Mouse (Mus musculus) heart, embryonic 12.5 days (tissue): ENCODE results near the gene Icam5. TPM values are rescaled to one million over a fixed set of nuclear protein-coding genes. Genes with fewer than 3 reads are reported as not detected.
A peak's percentile ranks its signal among the peaks of the same experiment; 100 is the strongest.

Source experiments
- ATAC-seq: fragments of 200-750 bp; cut with Nextera tagmentation; 2 replicates; pipeline ENCODE4 v1.8.0; 2017; ENCODE audit warnings: moderate TSS enrichment, moderate library complexity; ENCODE audit not compliant: insufficient number of reproducible peaks, low FRiP score
- H3K27ac ChIP-seq: fragments of 300-500 bp; sonication (generic); 2 replicates; pipeline ENCODE4 v1.5.1; 2016; ENCODE audit warnings: mild to moderate bottlenecking, moderate library complexity; ENCODE audit not compliant: poor library complexity, severe bottlenecking
- H3K27me3 ChIP-seq: fragments of 300-500 bp; sonication (generic); replicated peaks from 2 replicates; pipeline ENCODE4 v1.6.1; 2016; ENCODE audit warnings: mild to moderate bottlenecking, moderate library complexity
- H3K36me3 ChIP-seq: fragments of 300-500 bp; sonication (generic); 2 replicates; pipeline ENCODE4 v1.6.1; 2016; ENCODE audit warnings: mild to moderate bottlenecking, moderate library complexity
- H3K4me1 ChIP-seq: fragments of 300-500 bp; sonication (generic); replicated peaks from 2 replicates; pipeline ENCODE4 v1.6.1; 2016; ENCODE audit warnings: mild to moderate bottlenecking
- H3K4me2 ChIP-seq: fragments of 300-500 bp; sonication (generic); 2 replicates; pipeline ENCODE4 v1.6.1; 2016; ENCODE audit warnings: mild to moderate bottlenecking, moderate library complexity
- H3K4me3 ChIP-seq: fragments of 300-500 bp; sonication (generic); 2 replicates; pipeline ENCODE4 v1.5.1; 2016; ENCODE audit warnings: mild to moderate bottlenecking
- H3K9ac ChIP-seq: fragments of 300-500 bp; sonication (generic); 2 replicates; pipeline ENCODE4 v1.6.1; 2016; ENCODE audit warnings: mild to moderate bottlenecking, moderate library complexity
- H3K9me3 ChIP-seq: fragments of 300-500 bp; sonication (generic); replicated peaks from 2 replicates; pipeline ENCODE4 v1.6.1; 2016; ENCODE audit warnings: mild to moderate bottlenecking, moderate library complexity
- WGBS: fragments of 180-500 bp; shearing (Covaris S2); methylation state at CpG from one replicate; pipeline ENCODE4 v1.1.7; 2016; 5-methylcytosine and 5-hydroxymethylcytosine counted together
- polyA plus RNA-seq: library from polyadenylated mRNA; unstranded; fragments of >200 nt; fragmentation: Nextera tagmentation; extraction: Ambion mirVana; gene quantifications from 2 replicates; pipeline ENCODE4 v1.2.1, GENCODE M21; 2016

The Icam5 gene
- polyA plus RNA-seq, 1 experiment from 2014 or later = not detected

GRCm38 (mm10) chr9:21014691-21015570 is 16.9 kb upstream of the Icam5 start:
- ATAC-seq = peak; percentile 50
- H3K9me3 ChIP-seq = no peaks in the 10 kb centered on the region
- peak overlapping the region; percentile 50 for H3K4me3 ChIP-seq
- peak overlapping the region; percentile 78 for H3K4me2 ChIP-seq
- H3K9ac ChIP-seq = peak overlapping the region; percentile 57
- H3K4me1 ChIP-seq = peaks cover 23% of the 10 kb centered on the region
- WGBS = 3% methylated on average over 29 of the region's 29 CpGs
- peaks cover 52% of the 10 kb centered on the region for H3K27me3 ChIP-seq
- H3K36me3 ChIP-seq = no peaks in the 10 kb centered on the region
- H3K27ac ChIP-seq = peak overlapping the region; percentile 53

GRCm38 (mm10) chr9:21015571-21016130 is 16.2 kb upstream of the Icam5 start, which contains the start of gene Icam1:
Gene Icam1, plus strand, starts transcription at chr9:21015985.
- peak; percentile 52; the same call in 1 of the 2 replicates for ATAC-seq
- Histone ChIP-seq H3K27ac (peak within 1 kb of the TSS; percentile 53), H3K27me3 (peaks cover 58% of the 10 kb centered on the region), H3K4me3 (peak within 1 kb of the TSS; percentile 50), H3K9ac (peak within 1 kb of the TSS; percentile 57), H3K36me3 (no peaks in the 10 kb centered on the region), H3K9me3 (no peaks in the 10 kb centered on the region), H3K4me1 (peaks cover 23% of the 10 kb centered on the region), H3K4me2 (peak within 1 kb of the TSS; percentile 78)
- WGBS = 1% methylated on average over 30 of the region's 30 CpGs

- no peak overlapping the region for H3K27ac ChIP-seq
- peaks cover 23% of the 10 kb centered on the region for H3K4me1 ChIP-seq
- peak overlapping the region; percentile 78 for H3K4me2 ChIP-seq
- H3K9me3 ChIP-seq = no peaks in the 10 kb centered on the region
- H3K27me3 ChIP-seq = peaks cover 61% of the 10 kb centered on the region
- H3K9ac ChIP-seq = no peak overlapping the region; the same call in 1 of the 2 replicates
- no peaks in the 10 kb centered on the region for H3K36me3 ChIP-seq
- WGBS = 4% methylated on average over 17 of the region's 17 CpGs
- H3K4me3 ChIP-seq = peak overlapping the region; percentile 50
- ATAC-seq = no peak
These were observed 15.3 kb upstream of the Icam5 start for GRCm38 (mm10) chr9:21016331-21017176.

GRCm38 (mm10) chr9:21017177-21017575 is 14.7 kb upstream of the Icam5 start:
- Histone ChIP-seq H3K27me3 (peaks cover 61% of the 10 kb centered on the region), H3K27ac (no peak overlapping the region), H3K9ac (no peak overlapping the region), H3K4me1 (peaks cover 23% of the 10 kb centered on the region), H3K4me2 (peak overlapping the region; percentile 78), H3K36me3 (no peaks in the 10 kb centered on the region; the same call in 1 of the 2 replicates), H3K9me3 (no peaks in the 10 kb centered on the region), H3K4me3 (0 out of 2 replicates have a peak overlapping the region, but pooled peaks have one; percentile 10)
- no peak for ATAC-seq
- WGBS = 29% methylated on average over 4 of the region's 4 CpGs

GRCm38 (mm10) chr9:21018600-21018999 is 13.3 kb upstream of the Icam5 start:
- peaks cover 23% of the 10 kb centered on the region for H3K4me1 ChIP-seq
- H3K9me3 ChIP-seq = no peaks in the 10 kb centered on the region
- WGBS = 69% methylated on average over 2 of the region's 2 CpGs
- no peak overlapping the region for H3K27ac ChIP-seq
- no peak overlapping the region for H3K4me3 ChIP-seq
- H3K36me3 ChIP-seq = no peaks in the 10 kb centered on the region; the same call in 1 of the 2 replicates
- ATAC-seq = no peak
- H3K9ac ChIP-seq = no peak overlapping the region
- peaks cover 61% of the 10 kb centered on the region for H3K27me3 ChIP-seq
- no peak overlapping the region for H3K4me2 ChIP-seq

GRCm38 (mm10) chr9:21021363-21021762 is 10.5 kb upstream of the Icam5 start:
- H3K27ac ChIP-seq = no peak overlapping the region

GRCm38 (mm10) chr9:21022288-21022687 is 9.6 kb upstream of the Icam5 start:
- Histone ChIP-seq H3K27ac (no peak overlapping the region), H3K9me3 (no peaks in the 10 kb centered on the region), H3K36me3 (no peaks in the 10 kb centered on the region; the same call in 1 of the 2 replicates), H3K27me3 (peaks cover 45% of the 10 kb centered on the region), H3K9ac (no peak overlapping the region), H3K4me2 (no peak overlapping the region), H3K4me3 (no peak overlapping the region), H3K4me1 (0 out of 2 replicates have a peak, but pooled peaks cover 4% of the 10 kb centered on the region)
- ATAC-seq = no peak
- 56% methylated on average over 6 of the region's 6 CpGs for WGBS

More at GRCm38 (mm10) chr9:21021363-21021762, 10.5 kb upstream of the Icam5 start:
- Histone ChIP-seq H3K4me3 (no peak overlapping the region), H3K9me3 (no peaks in the 10 kb centered on the region), H3K4me1 (0 out of 2 replicates have a peak, but pooled peaks cover 7% of the 10 kb centered on the region), H3K9ac (no peak overlapping the region), H3K36me3 (no peaks in the 10 kb centered on the region; the same call in 1 of the 2 replicates), H3K27me3 (peaks cover 45% of the 10 kb centered on the region), H3K4me2 (no peak overlapping the region)
- WGBS = 75% methylated on average over 3 of the region's 3 CpGs
- no peak for ATAC-seq

- Histone ChIP-seq H3K27me3 (peaks cover 45% of the 10 kb centered on the region), H3K9me3 (no peaks in the 10 kb centered on the region), H3K27ac (no peak overlapping the region), H3K4me1 (0 out of 2 replicates have a peak, but pooled peaks cover 4% of the 10 kb centered on the region), H3K36me3 (no peaks in the 10 kb centered on the region; the same call in 1 of the 2 replicates), H3K9ac (no peak overlapping the region), H3K4me3 (no peak overlapping the region), H3K4me2 (no peak overlapping the region)
- ATAC-seq = no peak
- WGBS = 69% methylated on average over 1 of the region's 1 CpGs
These were observed 9.1 kb upstream of the Icam5 start for GRCm38 (mm10) chr9:21022726-21023125.

- H3K4me2 ChIP-seq = no peak overlapping the region
- H3K27ac ChIP-seq = no peak overlapping the region
- no peaks in the 10 kb centered on the region for H3K9me3 ChIP-seq
- H3K36me3 ChIP-seq = no peaks in the 10 kb centered on the region; the same call in 1 of the 2 replicates
- peaks cover 18% of the 10 kb centered on the region for H3K4me1 ChIP-seq
- H3K9ac ChIP-seq = no peak overlapping the region
- WGBS = 67% methylated on average over 19 of the region's 19 CpGs
- no peak overlapping the region for H3K4me3 ChIP-seq
- ATAC-seq = no peak
- H3K27me3 ChIP-seq = peaks cover 52% of the 10 kb centered on the region
These were observed 6.5 kb upstream of the Icam5 start for GRCm38 (mm10) chr9:21025258-21025810.

- no peak overlapping the region for H3K4me3 ChIP-seq
- 67% methylated on average over 12 of the region's 12 CpGs for WGBS
- no peaks in the 10 kb centered on the region; the same call in 1 of the 2 replicates for H3K36me3 ChIP-seq
- H3K9me3 ChIP-seq = no peaks in the 10 kb centered on the region
- H3K4me2 ChIP-seq = no peak overlapping the region
- H3K27me3 ChIP-seq = peaks cover 51% of the 10 kb centered on the region
- ATAC-seq = no peak
- H3K9ac ChIP-seq = no peak overlapping the region
- peaks cover 31% of the 10 kb centered on the region for H3K4me1 ChIP-seq
- no peak overlapping the region for H3K27ac ChIP-seq
These were observed 5.0 kb upstream of the Icam5 start for GRCm38 (mm10) chr9:21026849-21027248.
